Mouse (Mus musculus): ENCODE measurements around the gene Aatf. TPM values are rescaled to one million over a fixed set of nuclear protein-coding genes. Genes with fewer than 3 reads are reported as not detected.

Gene Aatf
- total RNA-seq, 4 experiments from 2014 or later = 21.8 to 23.1 (median 22.1) TPM

DNA sequence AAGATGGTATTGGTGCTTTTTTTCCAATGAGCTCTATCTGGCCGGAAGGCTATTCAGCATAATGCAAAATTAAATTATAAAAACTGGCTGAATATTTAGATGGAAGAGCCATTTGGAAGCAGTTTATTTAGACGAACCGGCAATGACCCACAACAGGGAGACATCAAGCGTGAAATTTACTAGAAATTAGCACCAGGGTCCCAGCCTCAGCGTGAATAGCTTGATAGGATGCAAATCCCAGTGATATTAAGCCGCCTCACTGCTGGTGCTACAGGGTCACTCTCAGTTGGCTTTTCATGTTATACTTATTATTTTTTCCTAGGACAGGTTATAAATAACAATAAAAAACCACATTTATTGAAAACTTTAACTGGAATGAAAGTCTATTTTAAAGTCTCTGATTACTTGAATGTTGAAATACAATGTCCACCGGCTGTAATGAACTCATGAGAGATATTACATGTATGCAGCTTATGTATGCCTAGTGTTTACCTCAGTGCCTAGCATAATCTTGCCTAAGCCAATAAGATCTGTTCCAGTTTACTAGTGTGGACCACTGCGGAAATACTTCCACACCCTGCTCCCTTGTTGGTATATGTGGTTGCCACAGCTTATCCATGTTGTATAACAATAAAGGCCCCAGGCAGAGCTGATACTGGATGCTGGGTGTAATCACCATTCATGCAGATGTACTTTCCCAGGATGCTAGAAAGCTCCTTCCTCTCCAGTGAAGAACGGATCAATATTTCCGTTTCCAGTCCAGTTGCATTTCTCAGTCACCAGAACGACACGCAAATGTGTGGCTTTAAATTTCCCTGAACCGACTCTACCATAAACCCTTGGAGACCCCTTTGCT is 136.6 kb downstream of the Aatf start:
- no peak for DNase-seq (ENCODE audit: low spot score in 2 of 2)

- no peak for DNase-seq (ENCODE audit: low spot score in 2 of 2)
These were observed 137.3 kb downstream of the Aatf start for GRCm38 (mm10) chr11:84375951-84376496.

DNA sequence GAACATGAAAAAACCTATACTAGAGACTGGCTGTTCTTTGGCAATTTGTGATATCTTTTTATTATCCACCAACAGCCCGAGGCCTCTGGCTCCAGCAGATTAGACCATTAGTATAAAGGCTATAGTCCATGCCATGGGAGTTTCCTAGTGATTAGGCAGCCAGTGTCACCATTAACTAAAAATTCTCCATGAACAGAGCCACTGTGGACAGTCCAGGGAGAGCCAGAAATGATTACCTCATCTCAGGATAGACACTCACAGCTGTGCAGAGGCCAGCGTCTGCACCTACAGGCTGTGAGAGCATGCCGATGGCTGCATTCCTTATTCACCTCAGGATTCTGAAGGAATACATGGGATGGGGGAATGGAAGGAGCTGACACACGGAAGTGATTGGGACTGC is 140.2 kb downstream of the Aatf start:
- no peak for DNase-seq (ENCODE audit: low spot score in 2 of 2)

Other genes with a start within 250 kb of the Aatf start
- gene Lhx1, start 12.0 kb upstream of the Aatf start, total RNA-seq (2022) = under 1 TPM; 0.09 to 0.38 (median 0.18) TPM

Measured in left cerebral cortex, adult 8-10 months (tissue).